Mouse (Mus musculus): ENCODE results near the gene Olfr683.
"Not testable (repeated sequence)": the region's sequence is repeated elsewhere in the genome, so short reads cannot be mapped to it uniquely, and the experiment has no call there.

Olfr683 gene

GRCm38 (mm10) chr7:105146912-105147311 is at the start of gene Olfr683:
Gene Olfr683 (minus strand): TSS chr7:105147012.
- in situ Hi-C loops (cut with MboI): no loop called here

DNA sequence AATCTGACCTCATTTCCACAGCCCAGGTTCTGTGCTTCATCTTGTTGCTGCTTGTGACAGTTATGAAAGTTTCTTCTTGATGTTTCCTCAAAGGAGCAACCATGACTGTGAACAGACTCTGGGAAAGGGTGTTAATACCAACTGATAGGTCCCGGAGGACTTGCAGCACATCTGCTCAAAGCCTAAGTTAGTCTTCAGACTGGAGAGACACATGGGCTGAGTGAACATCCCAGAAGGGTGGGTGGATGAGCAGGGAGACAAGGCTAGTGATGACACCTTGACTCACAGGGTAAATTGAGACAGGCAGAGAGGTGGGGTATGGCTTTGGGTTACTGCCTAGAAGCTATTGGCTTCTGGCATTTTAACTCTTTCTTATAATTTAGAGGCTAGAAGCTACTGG is 39.1 kb upstream of the Olfr683 start, which contains the start of gene Olfr685:
Gene Olfr685, minus strand, starts transcription at position 101 of the 400 bp plus-strand sequence.
- in situ Hi-C loops (cut with MboI): no loop called here

- in situ Hi-C loops (cut with MboI): no loop called here
These were observed 24.0 kb upstream of the Olfr683 start for GRCm38 (mm10) chr7:105170773-105171172.

- in situ Hi-C loops (cut with MboI): no loop called here
These were observed 16.7 kb upstream of the Olfr683 start, which contains the start of gene Olfr684 for GRCm38 (mm10) chr7:105163553-105163952. Gene Olfr684 (minus strand): TSS chr7:105163653.

DNA sequence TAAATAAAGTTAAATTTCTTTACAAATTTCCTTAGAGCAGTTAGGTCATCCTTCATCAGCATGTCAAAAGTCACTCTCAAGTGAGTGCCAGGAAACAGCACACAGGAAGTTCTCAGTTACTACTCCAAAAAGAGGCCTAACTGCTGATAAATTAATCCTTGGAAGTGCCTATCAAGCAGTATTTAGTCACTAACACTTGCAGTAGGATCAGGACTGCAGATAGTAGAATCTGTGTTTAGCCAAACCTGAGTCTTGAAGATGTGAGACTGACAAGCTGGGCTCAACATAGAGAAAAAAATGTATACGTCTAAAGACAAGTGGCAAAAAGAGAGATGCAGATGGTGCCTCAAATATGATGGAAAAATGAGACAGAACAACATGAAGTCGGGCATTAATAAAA is 5.5 kb downstream of the Olfr683 start:
- in situ Hi-C loops (cut with MboI): no loop called here

- in situ Hi-C loops (cut with MboI): no loop called here
These were observed 30.3 kb downstream of the Olfr683 start, which contains the start of gene Olfr681 for GRCm38 (mm10) chr7:105116536-105116935. Gene Olfr681 (plus strand): TSS chr7:105116836.

- in situ Hi-C loops (cut with MboI): not testable (repeated sequence)
These were observed 54.1 kb downstream of the Olfr683 start, which contains the start of gene Olfr680-ps1 for GRCm38 (mm10) chr7:105092717-105093116. Gene Olfr680-ps1 (minus strand): TSS chr7:105092817.
